Mouse (Mus musculus) myocyte (in vitro differentiated cells): ENCODE results near the gene Ldlr.
"Not testable (repeated sequence)": the region's sequence is repeated elsewhere in the genome, so short reads cannot be mapped to it uniquely, and the experiment has no call there.

Experiments used
- CEBPB ChIP-seq: IDR thresholded peaks from 2 replicates; pipeline ENCODE4 v1.6.1; 2011; ENCODE audit warnings: mild to moderate bottlenecking, moderate library complexity; ENCODE audit not compliant: poor library complexity, insufficient read depth, severe bottlenecking
- E2F4 ChIP-seq: IDR thresholded peaks from one replicate; pipeline ENCODE4 v1.6.1; 2011; ENCODE audit warnings: mild to moderate bottlenecking, control low read depth, moderate library complexity; ENCODE audit not compliant: insufficient read depth
- MAX ChIP-seq: IDR thresholded peaks from one replicate; pipeline ENCODE4 v1.6.1; 2011; ENCODE audit warnings: low read depth, mild to moderate bottlenecking, control low read depth
- MYOD1 ChIP-seq, 3 experiments: IDR thresholded peaks; one replicate each; pipeline ENCODE4 v1.6.1; 2011; ENCODE audit warnings: control low read depth in 2 of 3, low read depth in 2 of 3, mild to moderate bottlenecking in 2 of 3, moderate library complexity in 1 of 3; ENCODE audit not compliant: insufficient read length in 2 of 3, control insufficient read depth in 1 of 3
- MYOG ChIP-seq, 3 experiments: IDR thresholded peaks; one replicate each; pipeline ENCODE4 v1.6.1; 2011; ENCODE audit warnings: control low read depth in 2 of 3, low read depth in 2 of 3, mild to moderate bottlenecking in 2 of 3; ENCODE audit not compliant: insufficient read length in 2 of 3, control insufficient read depth in 1 of 3, insufficient read depth in 1 of 3
- POLR2A ChIP-seq: IDR thresholded peaks from one replicate; pipeline ENCODE4 v1.6.1; 2011; ENCODE audit warnings: low read depth, mild to moderate bottlenecking, control low read depth, moderate library complexity; ENCODE audit not compliant: insufficient read length
- POLR2AphosphoS2 ChIP-seq: IDR thresholded peaks from one replicate; pipeline ENCODE4 v1.6.1; 2011; ENCODE audit warnings: low read depth, control low read depth; ENCODE audit not compliant: insufficient read length
- SRF ChIP-seq: IDR thresholded peaks from one replicate; pipeline ENCODE4 v1.6.1; 2011; ENCODE audit warnings: low read depth; ENCODE audit not compliant: control insufficient read depth, insufficient read length
- TCF12 ChIP-seq: IDR thresholded peaks from one replicate; pipeline ENCODE4 v1.6.1; 2011; ENCODE audit warnings: mild to moderate bottlenecking, control low read depth; ENCODE audit not compliant: poor library complexity, insufficient read depth, severe bottlenecking
- TCF3 ChIP-seq: IDR thresholded peaks from one replicate; pipeline ENCODE4 v1.6.1; 2011; ENCODE audit warnings: low read depth, control low read depth; ENCODE audit not compliant: insufficient read length
- USF1 ChIP-seq: IDR thresholded peaks from one replicate; pipeline ENCODE4 v1.6.1; 2011; ENCODE audit warnings: low read depth, mild to moderate bottlenecking, control low read depth, moderate library complexity

DNA sequence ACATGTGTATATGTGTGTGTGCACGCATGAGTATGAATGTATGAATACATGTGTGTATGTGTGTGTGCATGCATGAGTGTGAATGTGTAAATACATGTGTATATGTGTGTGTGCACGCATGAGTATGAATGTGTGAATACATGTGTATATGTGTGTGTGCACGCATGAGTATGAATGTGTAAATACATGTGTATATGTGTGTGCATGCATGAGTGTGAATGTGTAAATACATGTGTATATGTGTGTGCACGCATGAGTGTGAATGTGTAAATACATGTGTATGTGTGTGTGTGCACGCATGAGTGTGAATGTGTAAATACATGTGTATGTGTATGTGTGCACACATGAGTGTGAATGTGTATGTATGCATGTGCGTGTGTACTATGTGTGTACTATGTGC lies 70.2 kb downstream of the Ldlr start:
- not testable (repeated sequence) for TF ChIP-seq MAX; USF1; MYOD1 (IDR thresholded peaks at IDR 0.05; ENCODE audit: control insufficient read depth in 1 of 3, insufficient read length in 2 of 3, low read depth in 2 of 3); E2F4; POLR2A; CEBPB; TCF12; MYOG (IDR thresholded peaks at IDR 0.05; ENCODE audit: control insufficient read depth in 1 of 3, insufficient read depth in 1 of 3, insufficient read length in 2 of 3, low read depth in 2 of 3); SRF; POLR2AphosphoS2; TCF3
